Mouse (Mus musculus) hindbrain, postnatal 0 days (tissue): ENCODE results near the gene Pik3r1. TPM values are rescaled to one million over a fixed set of nuclear protein-coding genes. Genes with fewer than 3 reads are reported as not detected.

Experiments
- ATAC-seq: fragments of 200-750 bp; cut with Nextera tagmentation; 2 replicates; pipeline ENCODE4 v1.8.0; 2017; ENCODE audit warnings: mild to moderate bottlenecking, moderate TSS enrichment, moderate library complexity
- DNase-seq: peaks from one replicate; pipeline ENCODE4 v3.0.0-alpha.2; 2015; ENCODE audit warnings: low spot score
- H3K27ac ChIP-seq: fragments of 300-500 bp; sonication (generic); 2 replicates; pipeline ENCODE4 v1.5.1; 2014; ENCODE audit warnings: mild to moderate bottlenecking
- H3K27me3 ChIP-seq: fragments of 300-500 bp; sonication (generic); 2 replicates; pipeline ENCODE4 v1.6.1; 2014; ENCODE audit warnings: low read length, mixed read lengths; ENCODE audit not compliant: insufficient read depth
- H3K36me3 ChIP-seq: fragments of 300-500 bp; sonication (generic); 2 replicates; pipeline ENCODE4 v1.6.1; 2014; ENCODE audit warnings: low read length, mixed read lengths; ENCODE audit not compliant: insufficient read depth
- H3K4me1 ChIP-seq: fragments of 300-500 bp; sonication (generic); 2 replicates; pipeline ENCODE4 v1.6.1; 2014; ENCODE audit warnings: antibody characterized with exemption, low read length, mixed read lengths; ENCODE audit not compliant: insufficient read depth
- H3K4me2 ChIP-seq: fragments of 300-500 bp; sonication (generic); 2 replicates; pipeline ENCODE4 v1.6.1; 2014; ENCODE audit warnings: low read depth, mild to moderate bottlenecking, low read length, moderate library complexity, mixed read lengths
- H3K4me3 ChIP-seq: fragments of 300-500 bp; sonication (generic); 2 replicates; pipeline ENCODE4 v1.5.1; 2014; ENCODE audit warnings: low read length
- H3K9ac ChIP-seq: fragments of 300-500 bp; sonication (generic); replicated peaks from 2 replicates; pipeline ENCODE4 v1.6.1; 2014; ENCODE audit warnings: mild to moderate bottlenecking, low read length, moderate library complexity, mixed read lengths
- H3K9me3 ChIP-seq: fragments of 300-500 bp; sonication (generic); 2 replicates; pipeline ENCODE4 v1.6.1; 2016; ENCODE audit warnings: low read length, mixed read lengths
- CTCF ChIP-seq: IDR thresholded peaks from 2 replicates; pipeline ENCODE4 v1.5.1; 2016; ENCODE audit warnings: antibody characterized with exemption, control low read depth, low read depth
- WGBS: fragments of 180-500 bp; shearing (Covaris S2); extraction: QIAGEN DNeasy Blood & Tissue Kit; methylation state at CpG from one replicate; pipeline ENCODE4 v1.1.7; 2014; 5-methylcytosine and 5-hydroxymethylcytosine counted together
- polyA plus RNA-seq: library from polyadenylated mRNA; unstranded; fragments of >200 nt; fragmentation: Nextera tagmentation; extraction: Ambion mirVana; gene quantifications from 2 replicates; pipeline ENCODE4 v1.2.1, GENCODE M21; 2015
- total RNA-seq: library from RNA; depleted of rRNA; stranded (reverse); fragments of >200 nt; gene quantifications from 2 replicates; pipeline ENCODE4 v1.2.3, GENCODE M21; 2014

Gene Pik3r1
- total and polyA plus RNA-seq, 2 experiments from 2014 or later = 58.1 to 95.6 TPM

DNA sequence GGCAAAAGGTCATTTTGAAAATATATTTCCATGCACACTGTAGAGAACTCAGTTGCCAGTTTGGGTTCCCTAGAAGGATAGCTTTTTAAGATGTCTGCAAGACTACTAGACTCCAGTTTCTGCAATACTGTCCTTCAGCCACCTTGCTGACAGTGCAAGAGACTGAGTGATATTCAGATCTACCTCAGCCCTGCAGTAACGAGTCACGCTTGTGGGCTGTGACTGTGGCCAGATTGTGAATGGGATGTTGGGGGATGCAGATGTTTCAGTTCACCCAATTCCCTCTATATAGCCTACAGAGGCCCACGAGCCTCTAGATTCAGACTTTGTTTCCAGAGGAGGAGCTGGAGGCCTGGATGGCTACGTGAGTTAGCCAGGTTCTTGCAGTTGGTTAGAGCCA is 90.0 kb downstream of the Pik3r1 start:
- 88% methylated on average over 4 of the region's 4 CpGs for WGBS
- ATAC-seq (no peak), DNase-seq (no peak)
- H3K27ac ChIP-seq = no peak overlapping the region
- H3K4me1 ChIP-seq = no peaks in the 10 kb centered on the region
- H3K4me3 ChIP-seq = no peak overlapping the region
- no peak overlapping the region for H3K4me2 ChIP-seq
- peaks cover 3% of the 10 kb centered on the region; the same call in 1 of the 2 replicates for H3K36me3 ChIP-seq
- no peaks in the 10 kb centered on the region for H3K9me3 ChIP-seq
- H3K9ac ChIP-seq = no peak overlapping the region
- no peak for TF ChIP-seq CTCF
- H3K27me3 ChIP-seq = no peaks in the 10 kb centered on the region

DNA sequence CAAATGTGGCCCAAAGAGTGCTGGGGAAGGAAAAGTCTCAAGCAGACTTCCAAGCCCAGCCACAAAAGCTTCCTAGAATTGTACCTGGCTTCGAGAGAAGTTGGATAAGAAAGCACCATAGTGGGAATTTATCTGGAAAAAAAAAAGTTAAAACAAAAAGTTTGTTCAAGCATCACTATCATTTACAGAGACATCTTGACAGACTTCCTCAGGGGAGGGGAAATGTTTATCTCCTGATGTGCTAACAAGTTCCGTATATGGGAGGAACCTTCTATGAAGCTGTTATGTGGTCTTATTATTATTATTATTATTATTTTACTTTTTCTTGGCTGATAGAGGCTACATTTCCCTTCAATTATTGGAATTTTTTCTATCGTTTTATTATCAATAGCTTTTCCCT is 94.1 kb downstream of the Pik3r1 start:
- no peak overlapping the region for H3K4me3 ChIP-seq
- no peaks in the 10 kb centered on the region for H3K4me1 ChIP-seq
- no peak overlapping the region for H3K4me2 ChIP-seq
- H3K27ac ChIP-seq = no peak overlapping the region
- ATAC-seq (no peak), DNase-seq (no peak)
- H3K9ac ChIP-seq = no peak overlapping the region
- H3K36me3 ChIP-seq = no peaks in the 10 kb centered on the region
- no peak for TF ChIP-seq CTCF
- WGBS = 84% methylated on average over 3 of the region's 3 CpGs
- H3K9me3 ChIP-seq = no peaks in the 10 kb centered on the region
- no peaks in the 10 kb centered on the region for H3K27me3 ChIP-seq

DNA sequence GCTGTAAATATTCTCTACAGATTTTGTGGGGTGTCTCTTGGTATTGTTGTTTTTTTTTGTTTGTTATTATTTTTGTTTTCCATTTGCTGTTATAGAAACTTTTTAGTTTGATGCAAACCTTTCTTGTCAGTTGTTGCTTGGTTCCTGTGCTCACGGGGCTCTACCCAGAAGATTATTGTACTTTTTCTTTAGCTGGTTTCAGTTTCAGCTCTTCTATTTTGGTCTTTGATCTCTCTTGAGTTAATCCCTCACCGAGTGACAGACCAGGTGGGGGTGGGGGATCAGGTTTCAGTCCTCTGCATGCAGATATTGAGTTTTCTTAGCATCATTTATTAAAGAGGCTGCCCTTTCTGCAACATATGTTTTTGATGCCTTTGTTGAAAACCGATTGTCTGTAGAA is 99.2 kb downstream of the Pik3r1 start:
- no peak for ATAC-seq

DNA sequence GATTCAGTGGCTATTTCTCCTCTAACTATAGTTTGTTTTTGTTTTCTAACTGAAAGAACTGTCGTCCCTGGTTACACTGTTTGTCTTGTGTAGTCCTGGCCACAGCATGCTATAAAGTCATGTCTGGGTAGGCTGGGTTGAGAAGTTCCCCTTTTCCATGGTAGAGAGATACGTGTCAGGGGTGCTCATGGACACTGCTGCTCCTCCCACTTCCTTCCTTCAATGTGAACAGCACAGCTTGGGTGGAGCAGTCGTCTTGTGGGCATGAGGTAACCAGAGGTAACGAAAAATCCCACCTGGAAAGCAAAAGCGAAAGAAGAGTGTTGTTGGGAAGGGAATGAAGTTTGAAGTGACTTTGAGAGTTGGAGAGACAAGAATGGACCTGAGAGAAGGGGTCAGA is 104.0 kb downstream of the Pik3r1 start:
- no peak overlapping the region for H3K4me3 ChIP-seq
- H3K27me3 ChIP-seq = no peaks in the 10 kb centered on the region
- no peak for ATAC-seq
- H3K4me2 ChIP-seq = no peak overlapping the region
- H3K9me3 ChIP-seq = no peaks in the 10 kb centered on the region; the same call in 1 of the 2 replicates
- TF ChIP-seq CTCF = no peak
- H3K9ac ChIP-seq = no peak overlapping the region
- H3K27ac ChIP-seq = no peak overlapping the region
- no peak for DNase-seq
- H3K4me1 ChIP-seq = no peaks in the 10 kb centered on the region
- H3K36me3 ChIP-seq = no peaks in the 10 kb centered on the region
- 83% methylated on average over 5 of the region's 5 CpGs for WGBS

More for the DNA sequence above, 99.2 kb downstream of the Pik3r1 start:
- Histone ChIP-seq H3K36me3 (no peaks in the 10 kb centered on the region), H3K27ac (no peak overlapping the region), H3K4me2 (no peak overlapping the region), H3K9me3 (no peaks in the 10 kb centered on the region; the same call in 1 of the 2 replicates), H3K27me3 (no peaks in the 10 kb centered on the region), H3K4me3 (no peak overlapping the region), H3K9ac (no peak overlapping the region), H3K4me1 (no peaks in the 10 kb centered on the region)
- TF ChIP-seq CTCF = no peak
- no peak for DNase-seq
- 44% methylated on average over 3 of the region's 3 CpGs for WGBS

DNA sequence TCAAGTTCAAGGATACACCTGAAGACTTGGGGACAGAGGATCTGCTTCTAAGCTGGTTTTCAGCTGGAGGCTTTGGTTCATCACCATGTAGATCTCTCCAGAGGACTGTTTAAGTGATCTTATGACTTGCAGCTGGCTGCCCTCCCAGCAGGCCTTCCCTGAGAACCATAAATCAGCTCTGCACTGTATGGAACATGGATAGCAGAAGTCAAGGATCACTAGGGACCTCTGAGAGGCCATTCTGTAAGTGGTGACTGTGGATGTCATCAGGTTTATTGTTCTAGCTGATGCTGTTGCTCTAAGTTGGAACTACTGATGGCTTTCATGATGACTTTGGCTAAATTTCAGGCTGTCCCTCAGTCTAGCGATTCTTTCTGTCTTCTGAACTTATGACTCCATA is 105.1 kb downstream of the Pik3r1 start:
- 97% methylated on average over 1 of the region's 1 CpGs for WGBS
- no peak overlapping the region for H3K9ac ChIP-seq
- H3K9me3 ChIP-seq = no peaks in the 10 kb centered on the region
- H3K4me1 ChIP-seq = no peaks in the 10 kb centered on the region
- H3K27me3 ChIP-seq = no peaks in the 10 kb centered on the region
- H3K4me2 ChIP-seq = no peak overlapping the region
- H3K36me3 ChIP-seq = no peaks in the 10 kb centered on the region
- H3K4me3 ChIP-seq = no peak overlapping the region
- ATAC-seq (no peak), DNase-seq (no peak)
- TF ChIP-seq CTCF = no peak
- no peak overlapping the region for H3K27ac ChIP-seq

DNA sequence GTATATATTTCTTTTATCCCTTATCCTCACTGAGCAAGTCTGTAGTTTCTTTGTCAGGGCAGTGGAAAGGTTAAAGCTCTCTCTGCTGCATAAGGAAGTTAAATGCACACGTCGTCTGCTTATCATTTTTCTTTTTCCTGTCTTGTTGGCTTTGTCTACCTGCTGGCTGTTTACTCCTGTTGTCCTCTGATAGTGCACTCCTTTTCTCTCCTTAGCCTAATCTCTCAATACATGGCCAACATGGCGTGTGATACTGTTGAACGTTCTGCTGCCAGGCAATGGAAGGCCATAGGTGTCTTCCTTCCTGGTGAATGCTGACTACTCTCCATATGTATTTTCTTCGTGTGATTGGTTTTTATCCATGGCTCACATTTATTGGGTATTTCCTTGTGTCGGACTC is 106.5 kb downstream of the Pik3r1 start:
- no peak for TF ChIP-seq CTCF
- no peak overlapping the region for H3K4me3 ChIP-seq
- DNase-seq = no peak
- no peak overlapping the region for H3K27ac ChIP-seq
- no peak overlapping the region for H3K4me2 ChIP-seq
- H3K36me3 ChIP-seq = no peaks in the 10 kb centered on the region
- no peak for ATAC-seq
- H3K9me3 ChIP-seq = no peaks in the 10 kb centered on the region
- no peaks in the 10 kb centered on the region for H3K27me3 ChIP-seq
- H3K4me1 ChIP-seq = no peaks in the 10 kb centered on the region
- no peak overlapping the region for H3K9ac ChIP-seq
- 90% methylated on average over 6 of the region's 6 CpGs for WGBS

DNA sequence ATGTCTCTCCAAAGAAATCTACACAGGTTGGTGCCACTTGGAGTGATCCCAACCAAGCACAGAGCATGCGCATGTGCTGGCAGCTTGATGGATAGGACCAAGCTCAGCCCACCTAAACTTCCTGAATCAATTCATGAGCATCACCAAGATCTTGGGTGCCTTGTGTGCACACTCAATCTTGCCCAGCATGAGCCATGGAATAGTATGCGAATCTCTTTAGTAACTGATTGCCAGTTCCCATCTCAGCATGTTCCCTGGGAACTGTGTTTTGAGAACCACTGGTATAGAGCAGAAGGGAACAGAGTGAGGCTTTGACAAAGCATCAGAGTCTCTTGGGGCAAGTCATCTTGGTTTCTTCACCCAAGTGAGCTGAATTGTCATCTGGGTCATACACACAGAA is 107.8 kb downstream of the Pik3r1 start:
- DNase-seq (no peak), ATAC-seq (no peak)
- Histone ChIP-seq H3K4me2 (no peak overlapping the region), H3K27me3 (no peaks in the 10 kb centered on the region), H3K4me1 (no peaks in the 10 kb centered on the region), H3K27ac (no peak overlapping the region), H3K9ac (no peak overlapping the region), H3K9me3 (no peaks in the 10 kb centered on the region), H3K4me3 (no peak overlapping the region), H3K36me3 (no peaks in the 10 kb centered on the region)
- 90% methylated on average over 2 of the region's 2 CpGs for WGBS
- no peak for TF ChIP-seq CTCF
